Mouse (Mus musculus) lung, postnatal 36 days (tissue): ENCODE measurements around the gene Crhr1.

Experiments used
- DNase-seq: peaks from one replicate; pipeline ENCODE4 v3.0.0; 2022; ENCODE audit warnings: mixed read lengths

Crhr1 gene

DNA sequence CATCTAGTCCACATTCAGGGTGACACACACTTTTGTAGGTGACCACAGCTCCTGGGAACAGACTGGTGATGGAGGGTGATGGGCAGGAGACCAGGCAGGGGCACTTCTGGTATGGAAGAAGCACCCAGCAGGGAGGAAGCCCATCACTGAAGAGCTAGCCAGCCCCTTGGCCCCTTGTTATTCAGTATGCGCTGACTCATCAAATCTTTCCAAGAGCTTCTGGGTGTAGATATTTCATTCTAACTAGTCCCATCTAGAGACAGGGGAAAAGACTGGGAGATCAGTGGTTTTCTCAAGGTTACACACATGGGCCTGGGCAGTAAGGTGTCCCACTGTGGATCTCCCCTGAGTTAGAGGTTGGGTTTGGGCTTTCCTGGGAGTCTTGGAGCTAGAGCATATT, 12.3 kb downstream of the Crhr1 start:
- no peak for DNase-seq

DNA sequence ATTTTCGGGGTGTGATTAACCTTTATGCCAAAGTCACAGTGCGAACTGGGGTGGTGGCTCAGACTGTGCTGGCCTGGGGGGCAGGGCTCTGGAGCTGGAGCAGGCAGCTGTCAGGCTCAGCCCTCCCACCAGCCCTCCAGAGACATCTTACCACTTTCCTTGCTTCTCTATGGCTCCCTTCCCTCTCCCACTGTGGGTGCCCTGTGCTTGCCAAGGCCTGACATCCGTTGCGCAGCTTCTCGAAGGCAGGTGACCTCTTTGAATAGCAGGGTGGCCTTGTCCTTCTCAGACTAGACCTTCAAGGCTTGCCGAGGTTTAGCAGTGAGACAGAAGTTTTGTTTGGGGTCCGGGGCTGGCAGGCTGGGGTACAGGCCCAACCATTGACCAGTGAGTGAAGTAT, 16.1 kb downstream of the Crhr1 start:
- DNase-seq, result no peak

DNA sequence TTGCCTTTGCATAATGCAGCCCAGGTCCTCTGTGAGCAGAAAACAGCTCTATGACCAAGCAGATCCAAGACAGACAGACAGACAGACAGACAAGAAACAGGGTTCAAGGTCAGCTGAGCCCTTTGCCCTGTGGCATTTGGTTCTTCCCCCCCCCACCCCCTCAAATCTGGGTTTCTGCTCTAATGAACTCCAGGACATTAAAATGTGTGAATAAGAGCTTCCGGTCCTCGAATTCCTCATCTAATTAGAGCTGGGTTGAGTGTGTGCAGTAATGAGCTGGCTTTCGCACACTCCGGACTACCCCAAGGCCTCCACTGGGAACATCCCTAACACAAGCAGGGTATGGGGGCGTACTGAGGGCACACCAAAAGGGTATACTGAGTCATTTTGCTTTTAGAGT, 18.3 kb downstream of the Crhr1 start:
- no peak for DNase-seq

DNA sequence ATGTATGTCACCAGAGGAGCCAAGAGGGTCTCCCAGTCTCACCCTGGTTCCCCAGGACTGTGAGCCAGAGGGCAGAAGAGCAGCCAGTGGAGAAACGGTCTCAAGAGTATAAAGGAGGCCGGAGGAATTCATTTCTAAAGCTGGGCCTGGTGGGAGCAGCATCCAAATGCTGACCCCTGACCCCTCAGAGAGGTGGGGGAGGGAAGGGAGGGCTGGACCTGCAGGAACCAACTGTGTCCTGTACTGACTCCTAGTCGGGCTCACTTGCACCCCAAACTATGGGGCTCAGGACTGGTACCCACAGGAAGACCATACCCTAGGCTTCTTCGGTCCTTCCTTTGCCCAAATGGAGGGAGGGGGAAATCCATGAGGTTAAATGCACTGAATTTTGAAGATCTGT, 21.7 kb downstream of the Crhr1 start:
- DNase-seq, result no peak

DNA sequence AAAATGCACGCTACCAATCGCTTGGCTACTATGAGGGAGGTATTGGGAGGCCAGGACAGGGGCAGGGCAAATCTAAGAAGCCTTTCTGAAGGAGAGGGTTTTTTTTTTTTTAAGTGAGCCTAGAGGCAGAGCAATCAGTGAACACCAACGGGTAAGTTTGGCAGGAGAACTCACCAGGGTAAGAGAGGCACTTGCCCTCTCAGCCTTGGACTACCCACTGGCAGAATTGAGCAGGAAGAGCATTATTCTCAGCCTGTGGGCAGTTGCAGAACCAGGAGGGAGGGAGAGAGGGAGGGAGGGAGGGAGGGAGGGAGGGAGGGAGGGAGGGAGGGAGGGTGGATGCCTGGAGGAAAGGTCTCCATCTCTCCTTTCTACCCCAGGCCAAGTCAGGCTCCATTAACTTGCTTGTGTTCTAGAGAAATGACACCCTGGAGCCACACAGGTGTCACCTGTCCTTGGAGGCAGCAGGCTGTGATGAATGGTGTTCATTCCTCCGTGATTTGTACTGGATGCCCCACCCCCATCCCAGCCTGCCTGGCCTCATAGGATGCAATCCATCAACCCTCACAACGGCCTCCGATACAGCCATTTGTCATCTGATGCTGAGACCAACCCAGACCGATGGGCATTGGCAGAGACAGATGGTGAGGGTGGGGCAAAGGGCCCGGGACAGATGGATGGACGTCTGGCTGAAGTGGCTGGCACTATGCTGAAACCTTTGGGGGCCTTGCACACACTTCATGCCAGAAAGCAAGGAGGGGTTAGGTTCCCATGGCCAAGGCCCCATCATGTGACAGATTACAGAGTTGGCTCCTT, 22.4 kb downstream of the Crhr1 start:
- no peak for DNase-seq

DNA sequence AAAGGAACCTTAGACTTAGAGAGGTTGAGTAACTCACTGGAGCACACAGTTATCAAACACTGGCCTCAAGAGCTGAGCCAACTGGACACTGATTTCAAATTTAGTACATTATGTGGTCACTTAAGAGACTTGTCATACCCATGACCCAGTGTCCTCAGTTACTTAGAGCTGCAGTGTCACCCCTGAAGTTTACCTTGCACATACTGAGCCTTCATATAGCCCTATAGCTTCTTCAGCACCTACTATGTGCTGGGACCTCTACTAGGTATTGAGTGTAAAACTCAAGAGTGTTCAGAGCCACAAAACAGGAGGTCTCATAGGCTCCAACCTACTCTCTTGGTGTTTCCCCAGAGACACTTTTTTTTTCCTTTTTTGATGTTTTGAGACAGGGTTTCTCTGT, 23.2 kb downstream of the Crhr1 start:
- no peak for DNase-seq

DNA sequence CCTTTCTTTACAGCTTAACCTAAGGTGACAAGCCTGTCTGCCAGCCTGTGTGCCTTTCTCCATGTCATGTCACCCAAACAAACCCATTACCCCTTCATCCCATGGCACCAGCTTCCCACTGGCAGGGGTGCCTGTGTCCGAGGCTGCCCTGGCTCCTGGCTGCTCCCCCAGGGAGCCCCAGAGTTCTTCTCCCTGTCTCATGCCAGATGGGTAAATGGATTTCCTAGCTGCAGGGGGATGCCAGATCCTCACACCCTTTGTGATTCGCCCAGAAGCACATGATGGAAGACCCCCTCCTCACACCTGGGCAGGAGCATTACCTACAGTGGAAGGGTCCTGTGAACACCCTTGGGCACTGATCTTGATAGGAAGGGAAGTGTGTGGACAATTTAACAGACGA, 23.7 kb downstream of the Crhr1 start:
- no peak for DNase-seq

DNA sequence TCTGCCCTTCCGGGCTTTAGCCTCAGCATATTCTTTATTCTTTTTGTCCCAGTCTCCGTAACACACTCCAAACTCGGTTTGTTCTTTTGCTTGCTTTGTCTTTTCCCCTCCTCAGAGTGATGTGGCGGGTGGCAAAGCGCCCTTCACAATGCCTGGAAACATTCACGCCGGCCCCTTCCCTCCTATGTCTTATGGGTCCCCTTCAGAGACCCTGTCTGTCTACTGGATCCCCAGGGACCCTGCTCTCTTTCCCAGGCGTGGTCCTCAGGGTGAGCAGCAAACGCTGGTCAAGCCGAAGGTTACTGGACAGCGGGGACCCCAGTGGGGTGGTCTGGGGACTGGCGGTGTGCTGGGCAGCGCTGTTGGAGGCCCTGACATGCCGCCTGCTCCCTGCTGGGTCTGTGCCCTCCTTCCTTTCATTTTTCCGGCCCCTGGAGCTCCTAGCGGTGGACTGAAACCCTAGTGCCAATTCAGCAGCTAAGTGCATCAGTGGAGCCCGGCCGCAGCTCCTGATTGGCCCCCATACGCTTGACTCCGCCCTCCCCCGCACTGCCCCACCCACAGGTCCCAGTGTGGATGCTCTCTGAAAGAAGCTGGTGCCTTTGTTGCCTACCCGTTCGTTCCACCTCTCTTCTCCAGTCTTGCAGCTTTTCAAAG, 25.1 kb downstream of the Crhr1 start:
- peak; percentile 43 for DNase-seq

DNA sequence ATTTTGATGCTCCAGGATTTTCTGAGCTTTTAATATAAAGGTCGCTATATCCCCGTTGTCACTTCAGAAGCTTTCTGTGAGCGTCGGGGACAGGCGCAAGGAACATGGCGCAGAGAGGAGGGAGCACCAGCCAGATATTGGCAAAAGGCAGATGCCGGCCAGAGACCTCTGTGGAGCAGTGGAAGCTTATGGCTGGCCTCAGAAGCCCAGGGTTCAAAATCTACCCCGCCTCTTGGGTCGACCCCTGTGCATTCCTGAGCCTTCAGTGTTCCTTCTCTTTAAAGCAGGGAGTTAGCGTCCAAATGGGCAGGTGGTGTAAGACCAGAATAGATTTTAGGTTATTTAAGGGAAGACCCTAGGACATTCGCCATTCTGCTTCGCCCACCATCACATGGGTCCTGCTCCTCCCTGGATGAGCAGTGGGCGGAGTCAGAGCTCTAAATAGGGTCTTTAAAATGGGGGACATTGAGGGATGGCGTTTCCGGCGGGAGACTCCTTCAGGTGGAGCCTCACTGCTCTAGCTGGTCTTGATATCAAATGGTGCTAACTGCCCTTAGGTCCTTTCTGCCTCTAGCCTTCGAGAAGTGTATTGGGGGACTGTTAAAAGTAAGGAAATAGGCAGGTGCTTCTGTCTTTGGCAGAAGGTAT, 25.7 kb downstream of the Crhr1 start:
- no peak for DNase-seq

DNA sequence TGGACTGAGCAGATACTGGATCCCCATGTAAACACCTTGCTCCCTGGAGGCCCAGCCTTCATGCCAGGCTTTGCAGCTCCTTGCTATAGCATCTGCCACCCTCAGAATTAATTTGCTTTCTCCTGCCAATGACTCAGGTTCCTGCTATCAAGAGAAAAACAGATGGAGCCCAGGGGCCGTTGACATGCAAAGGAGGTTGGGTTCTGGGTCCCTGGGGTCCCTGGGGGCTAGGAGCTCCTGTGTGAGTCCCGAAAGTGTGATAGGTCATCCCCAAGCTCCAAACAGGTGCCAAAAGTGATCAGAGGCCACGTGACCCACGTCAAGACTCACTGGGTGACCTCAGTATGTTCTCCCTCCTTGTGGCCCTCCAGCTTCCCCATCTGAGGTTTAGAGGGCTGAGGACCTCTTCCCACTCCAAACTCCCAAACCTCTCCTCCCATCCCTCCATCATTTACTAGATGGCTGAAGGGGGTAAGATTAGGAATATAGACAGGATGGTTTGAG, 27.2 kb downstream of the Crhr1 start:
- DNase-seq, result no peak

DNA sequence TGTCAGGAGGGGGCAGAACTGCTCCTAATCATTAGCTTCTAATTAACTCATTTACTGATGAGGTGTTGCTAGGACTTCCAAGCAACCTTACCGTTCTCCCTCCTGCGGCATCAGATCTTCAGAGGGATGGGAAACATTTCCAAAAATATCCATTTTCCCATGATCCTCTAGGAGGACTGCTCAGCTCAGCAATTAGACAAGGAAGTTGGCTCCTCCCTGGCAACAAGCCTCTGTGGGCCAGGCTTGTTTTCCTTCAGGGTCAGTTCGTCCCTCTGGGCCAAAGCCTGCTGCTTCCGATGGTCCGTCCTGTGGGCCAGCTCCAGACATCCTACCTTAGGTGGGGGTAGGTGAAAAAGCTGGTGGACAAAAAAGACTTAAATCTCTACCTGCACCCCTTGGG, 28.5 kb downstream of the Crhr1 start:
- DNase-seq, result no peak

DNA sequence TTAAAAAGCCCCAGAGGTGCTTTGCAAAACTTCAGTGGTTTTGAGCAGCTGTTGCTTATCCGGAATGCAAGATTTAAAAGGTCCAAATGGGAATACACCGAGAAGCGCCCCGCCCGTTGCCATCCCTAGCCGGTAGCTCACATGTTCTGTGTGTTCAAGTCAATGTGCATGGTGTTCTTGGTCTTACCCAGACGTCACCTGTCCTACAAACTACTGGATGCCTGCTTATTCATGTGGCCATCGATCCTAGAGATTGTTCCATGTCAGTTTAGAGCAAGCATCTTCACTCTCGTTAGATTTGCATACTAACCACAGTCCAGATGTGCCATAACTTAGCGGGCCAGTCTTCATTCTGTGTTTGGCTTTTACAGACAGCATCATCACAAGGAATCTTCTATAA, 31.6 kb downstream of the Crhr1 start:
- no peak for DNase-seq

DNA sequence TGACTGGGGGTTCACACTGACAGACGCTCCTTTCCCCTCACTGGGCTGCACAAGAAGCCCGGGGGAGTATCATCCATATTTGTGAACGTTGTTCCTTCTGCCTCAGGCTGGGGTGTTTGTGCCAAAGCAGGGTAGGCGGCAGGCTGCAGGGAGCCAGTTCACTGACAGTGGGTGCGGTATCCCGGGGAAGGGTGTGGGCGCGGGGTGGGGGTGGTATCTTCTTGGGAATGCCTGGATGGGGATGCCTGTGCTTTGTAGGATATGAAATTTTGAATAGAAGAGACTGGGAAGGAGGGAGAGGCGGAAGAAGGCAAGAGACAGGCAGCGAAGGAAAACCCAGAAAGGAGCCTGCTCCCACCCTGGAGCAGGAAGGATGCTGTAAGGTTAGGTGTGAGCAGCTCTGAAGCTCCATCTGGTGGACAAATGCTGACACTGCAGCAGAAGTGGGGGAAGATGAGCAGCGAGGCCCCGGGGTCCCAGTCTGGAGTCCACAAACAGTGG, 38.7 kb downstream of the Crhr1 start:
- peak; percentile 69 for DNase-seq

DNA sequence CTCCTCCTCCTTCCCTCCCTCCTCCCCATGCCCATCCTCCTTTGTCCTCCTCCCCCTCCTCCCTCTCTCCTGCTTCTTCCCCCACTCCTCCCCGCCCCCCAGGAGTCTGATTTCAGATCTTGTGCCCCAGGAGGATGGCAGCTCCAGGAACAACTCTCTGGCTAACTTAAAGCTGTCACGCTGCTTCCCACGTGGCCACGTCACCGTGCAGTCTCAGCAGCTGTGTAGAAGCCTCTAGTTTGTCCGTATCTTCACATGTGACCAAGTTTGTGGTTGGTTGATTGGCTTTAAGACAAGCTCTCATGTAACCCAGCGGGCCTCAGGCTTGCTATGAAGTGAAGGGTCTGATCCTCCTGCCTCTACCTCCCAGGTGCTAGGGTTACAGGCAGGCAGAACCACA, 46.2 kb downstream of the Crhr1 start:
- no peak for DNase-seq

DNA sequence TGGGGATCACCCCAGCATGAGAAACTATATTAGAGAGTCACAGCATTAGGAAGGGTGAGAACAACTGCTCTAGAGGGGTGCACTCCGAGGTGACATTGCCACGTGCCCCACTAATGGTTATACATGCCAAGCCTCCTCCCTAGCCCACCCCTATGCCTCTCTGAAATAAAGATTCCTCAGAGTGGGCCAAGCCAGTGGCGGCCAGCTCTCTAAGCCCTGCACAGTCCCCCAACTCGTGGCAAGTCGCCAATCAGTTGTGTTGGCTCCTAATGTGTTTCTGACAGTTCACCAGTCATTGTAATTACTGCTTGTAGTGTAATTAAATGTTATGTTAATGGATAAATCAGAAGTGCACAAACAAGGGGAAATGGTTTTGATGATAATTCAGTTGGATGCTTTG, 47.1 kb downstream of the Crhr1 start:
- DNase-seq, result no peak

DNA sequence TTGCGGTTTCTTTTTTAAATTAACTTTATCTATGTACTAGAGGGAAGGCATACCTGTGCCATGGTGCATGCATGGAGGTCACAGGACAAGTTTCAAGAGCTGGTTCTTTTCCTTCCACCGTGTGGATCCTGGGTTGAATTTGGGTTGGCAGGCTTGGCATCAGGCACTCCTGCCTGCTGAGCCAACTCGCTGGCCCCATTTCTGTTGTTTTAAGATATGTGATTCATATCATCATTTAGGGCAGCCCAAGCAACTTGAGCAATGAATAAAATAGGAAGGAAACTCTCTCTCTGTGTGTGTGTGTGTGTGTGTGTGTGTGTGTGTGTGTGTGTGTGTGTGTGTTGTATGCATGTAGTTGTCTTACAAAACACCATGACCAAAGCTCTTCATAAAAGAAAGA, 49.5 kb downstream of the Crhr1 start:
- no peak for DNase-seq

DNA sequence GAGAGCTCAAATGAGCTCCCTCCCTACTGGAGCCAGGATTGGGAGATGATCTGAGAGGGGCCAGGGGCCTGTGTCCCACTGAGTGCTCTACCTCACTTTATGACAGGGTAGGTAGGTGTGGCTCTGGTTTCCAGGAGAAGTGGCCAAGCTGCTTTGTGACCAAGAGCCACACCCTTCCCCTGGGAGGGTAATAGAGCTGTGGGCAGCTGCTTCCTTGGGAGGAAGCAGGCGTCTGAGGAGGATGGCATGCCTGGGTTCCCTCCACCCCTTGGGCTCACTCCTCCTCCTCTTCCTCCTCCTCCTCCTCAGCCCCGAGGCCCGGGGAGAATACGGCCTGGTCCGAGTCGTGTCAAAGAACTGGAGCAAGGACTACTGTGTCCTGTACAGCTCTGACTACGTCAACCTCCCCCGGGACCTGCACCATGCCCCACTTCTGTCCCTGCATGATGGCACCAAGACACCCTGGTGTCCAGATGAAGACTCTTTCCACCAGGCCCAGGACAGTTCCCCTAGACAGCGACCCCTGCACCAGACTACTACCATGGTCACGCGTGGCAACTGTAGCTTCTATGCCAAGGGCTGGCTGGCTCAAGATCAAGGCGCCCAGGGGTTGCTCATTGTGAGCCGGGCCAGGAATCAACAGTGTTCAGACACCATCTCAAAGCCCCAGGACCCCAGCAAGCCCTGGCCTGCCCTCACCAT, 53.6 kb downstream of the Crhr1 start, which contains the start of gene Sppl2c:
Gene Sppl2c, plus strand, starts transcription at position 193 of the 702 bp plus-strand sequence.
- no peak for DNase-seq

DNA sequence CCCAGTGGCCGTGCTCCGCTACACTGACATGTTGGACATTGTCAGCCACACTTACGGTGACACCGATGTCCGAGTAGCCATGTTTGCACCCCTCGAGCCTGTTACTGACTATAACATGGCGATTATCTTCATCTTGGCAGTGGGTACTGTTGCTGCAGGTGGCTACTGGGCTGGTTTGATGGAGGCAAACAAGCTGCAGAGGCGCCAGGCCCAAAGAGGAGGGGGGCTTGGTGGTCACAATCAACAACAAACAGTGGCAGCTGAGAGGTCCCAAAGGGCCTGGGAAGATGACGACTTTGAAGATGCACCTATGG, 54.1 kb downstream of the Crhr1 start:
- no peak for DNase-seq

DNA sequence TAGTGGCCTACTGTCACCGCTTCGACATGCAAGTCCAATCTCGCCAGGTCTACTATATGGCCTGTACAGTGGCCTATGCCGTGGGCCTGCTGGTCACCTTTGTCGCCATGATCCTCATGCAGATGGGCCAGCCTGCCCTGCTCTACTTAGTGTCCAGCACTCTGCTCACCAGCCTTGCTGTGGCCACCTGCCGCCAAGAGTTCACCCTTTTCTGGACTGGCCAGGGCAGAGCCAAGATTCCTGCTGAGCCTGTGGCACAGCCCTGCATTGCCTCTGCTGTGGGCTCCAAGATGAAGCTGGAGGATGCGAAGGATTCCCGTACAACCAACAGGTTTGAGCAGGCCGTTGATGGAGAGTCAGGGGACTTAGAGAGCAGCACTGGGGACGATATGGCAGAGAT, 55.1 kb downstream of the Crhr1 start:
- DNase-seq, result no peak

DNA sequence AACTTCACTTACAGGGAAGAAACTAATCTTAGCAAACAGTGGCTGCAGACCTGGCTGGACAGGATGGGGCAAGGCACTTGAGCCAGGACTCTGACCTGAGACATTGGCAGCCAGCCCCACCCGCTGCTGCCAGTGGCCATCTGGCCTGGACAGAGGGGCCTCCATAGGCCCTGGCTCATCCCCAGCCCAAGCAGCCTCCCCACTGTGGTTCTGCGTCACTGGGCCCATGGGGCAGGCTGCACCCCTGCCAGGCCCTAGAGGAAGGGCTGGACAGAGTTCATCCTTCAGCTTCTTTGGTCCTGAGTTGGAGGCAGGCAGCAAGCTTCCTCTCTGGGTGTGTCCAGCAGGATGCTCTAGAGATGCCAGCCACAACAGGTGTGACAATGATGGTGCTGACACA, 57.4 kb downstream of the Crhr1 start:
- DNase-seq, result no peak

DNA sequence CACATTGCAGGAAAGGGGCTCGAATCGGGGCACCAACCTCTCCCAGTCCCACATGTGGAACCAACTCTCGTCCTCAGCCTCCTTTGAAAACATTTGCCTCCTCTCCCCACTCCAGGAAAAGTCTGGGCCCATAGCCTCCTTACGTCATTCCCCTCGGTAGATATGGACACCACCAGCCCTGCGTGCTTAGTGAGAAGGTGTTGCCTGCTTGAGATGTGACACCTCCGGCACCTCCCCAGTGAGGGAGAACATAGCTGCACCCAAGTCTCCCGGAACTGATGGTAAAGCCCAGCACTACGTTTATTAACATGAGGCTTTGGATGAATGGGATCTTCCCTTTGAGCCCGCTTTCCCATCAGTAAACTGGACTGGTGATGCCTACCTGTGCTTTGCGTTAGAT, 62.7 kb downstream of the Crhr1 start:
- no peak for DNase-seq

DNA sequence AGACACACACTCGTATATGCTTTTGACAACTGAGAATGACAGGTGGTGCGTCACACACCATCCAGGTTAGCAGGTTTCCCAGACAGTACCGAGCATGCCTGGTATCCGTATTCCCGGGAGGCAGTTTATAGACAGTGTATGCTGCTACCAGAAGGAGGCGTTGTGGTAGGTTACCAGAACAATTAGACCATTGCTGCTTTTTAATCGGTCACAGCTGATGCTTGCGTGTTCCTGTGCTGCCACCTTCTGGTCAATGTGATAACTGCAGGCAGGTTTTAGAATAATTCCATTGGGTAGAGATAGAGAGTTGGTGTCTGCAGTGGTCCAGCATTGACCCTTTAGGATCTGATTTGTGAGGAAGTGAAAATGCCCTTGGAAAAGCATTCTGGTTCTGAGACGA, 63.1 kb downstream of the Crhr1 start:
- DNase-seq, result peak; percentile 92

DNA sequence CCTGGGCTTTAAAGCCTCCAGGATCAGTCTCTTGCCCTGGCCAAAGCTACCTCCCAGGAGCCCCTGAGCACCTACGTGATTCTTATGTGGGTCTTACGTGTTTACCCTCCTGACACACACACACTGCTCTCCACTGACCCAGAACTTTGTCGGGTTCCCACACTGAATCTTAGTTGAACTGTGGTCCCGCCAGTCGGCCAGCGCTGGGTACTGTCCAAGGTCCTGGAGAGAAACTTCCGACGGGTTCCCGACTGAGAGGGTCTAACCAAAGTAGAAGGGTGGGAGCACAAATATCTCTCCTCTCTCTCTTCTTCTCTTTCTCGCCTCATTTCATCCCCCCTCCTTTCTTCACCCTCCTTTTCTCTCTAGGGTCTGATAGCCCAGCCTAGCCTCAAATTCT, 65.2 kb downstream of the Crhr1 start:
- DNase-seq, result peak; percentile 9
